Mouse (Mus musculus): ENCODE measurements around the gene Nav3. TPM values are rescaled to one million over a fixed set of nuclear protein-coding genes. Genes with fewer than 3 reads are reported as not detected.
A peak's percentile ranks its signal among the peaks of the same experiment; 100 is the strongest.

Gene Nav3
- polyA plus RNA-seq, 1 experiment from 2014 or later: 13.2 TPM

- no peak overlapping the region for H3K27ac ChIP-seq
- no peaks in the 10 kb centered on the region for H3K9me3 ChIP-seq (replicated peaks)
- ATAC-seq: no peak
- no peaks in the 10 kb centered on the region for H3K36me3 ChIP-seq (ENCODE audit: poor library complexity, severe bottlenecking)
- no peak overlapping the region for H3K4me3 ChIP-seq
- 42% methylated on average over 3 of the region's 3 CpGs for WGBS
- H3K9ac ChIP-seq: no peak overlapping the region
- no peaks in the 10 kb centered on the region for H3K4me1 ChIP-seq
- H3K4me2 ChIP-seq: no peak overlapping the region
- H3K27me3 ChIP-seq: no peaks in the 10 kb centered on the region
Observed at GRCm38 (mm10) chr10:110000755-110001247, 455.2 kb downstream of the Nav3 start.

GRCm38 (mm10) chr10:109999904-110000303 lies 456.1 kb downstream of the Nav3 start:
- H3K9me3 ChIP-seq (replicated peaks): no peaks in the 10 kb centered on the region
- no peak overlapping the region for H3K9ac ChIP-seq
- H3K36me3 ChIP-seq (ENCODE audit: poor library complexity, severe bottlenecking): no peaks in the 10 kb centered on the region
- WGBS: 66% methylated on average over 10 of the region's 10 CpGs
- no peak overlapping the region for H3K27ac ChIP-seq
- no peak overlapping the region for H3K4me2 ChIP-seq
- no peak overlapping the region for H3K4me3 ChIP-seq
- no peaks in the 10 kb centered on the region for H3K27me3 ChIP-seq
- H3K4me1 ChIP-seq: no peaks in the 10 kb centered on the region
- no peak for ATAC-seq

GRCm38 (mm10) chr10:109994302-109994701 lies 461.7 kb downstream of the Nav3 start:
- Histone ChIP-seq H3K9ac (no peak overlapping the region), H3K36me3 (ENCODE audit: poor library complexity, severe bottlenecking) (no peaks in the 10 kb centered on the region), H3K4me1 (no peaks in the 10 kb centered on the region), H3K27ac (no peak overlapping the region), H3K9me3 (replicated peaks) (no peaks in the 10 kb centered on the region), H3K4me2 (no peak overlapping the region), H3K4me3 (no peak overlapping the region), H3K27me3 (no peaks in the 10 kb centered on the region)
- no peak for ATAC-seq
- 79% methylated on average over 5 of the region's 5 CpGs for WGBS

GRCm38 (mm10) chr10:109985824-109986485 lies 470.0 kb downstream of the Nav3 start:
- Histone ChIP-seq H3K4me3 (no peak overlapping the region), H3K9me3 (replicated peaks) (no peaks in the 10 kb centered on the region), H3K27me3 (no peaks in the 10 kb centered on the region), H3K27ac (no peak overlapping the region), H3K4me2 (no peak overlapping the region), H3K36me3 (ENCODE audit: poor library complexity, severe bottlenecking) (no peaks in the 10 kb centered on the region), H3K4me1 (no peaks in the 10 kb centered on the region), H3K9ac (no peak overlapping the region)
- WGBS: 87% methylated on average over 8 of the region's 8 CpGs
- no peak for ATAC-seq

- H3K36me3 ChIP-seq (ENCODE audit: poor library complexity, severe bottlenecking): no peaks in the 10 kb centered on the region
- H3K27ac ChIP-seq: no peak overlapping the region
Observed at GRCm38 (mm10) chr10:109976351-109976750, 479.7 kb downstream of the Nav3 start.

GRCm38 (mm10) chr10:109974177-109974576 lies 481.8 kb downstream of the Nav3 start:
- Histone ChIP-seq H3K36me3 (ENCODE audit: poor library complexity, severe bottlenecking) (no peaks in the 10 kb centered on the region), H3K4me3 (no peak overlapping the region), H3K27me3 (no peaks in the 10 kb centered on the region), H3K9ac (no peak overlapping the region), H3K4me1 (peaks cover 4% of the 10 kb centered on the region; the same call in 1 of the 2 replicates), H3K27ac (no peak overlapping the region), H3K9me3 (replicated peaks) (no peaks in the 10 kb centered on the region), H3K4me2 (no peak overlapping the region)
- peak; percentile 30; the same call in 1 of the 2 replicates for ATAC-seq
- WGBS: 39% methylated on average over 4 of the region's 4 CpGs

More at GRCm38 (mm10) chr10:109976351-109976750, 479.7 kb downstream of the Nav3 start:
- Histone ChIP-seq H3K9ac (no peak overlapping the region), H3K4me3 (no peak overlapping the region), H3K27me3 (no peaks in the 10 kb centered on the region), H3K4me2 (no peak overlapping the region), H3K4me1 (peaks cover 4% of the 10 kb centered on the region; the same call in 1 of the 2 replicates), H3K9me3 (replicated peaks) (no peaks in the 10 kb centered on the region)
- WGBS: 91% methylated on average over 8 of the region's 8 CpGs
- ATAC-seq: no peak

GRCm38 (mm10) chr10:109973483-109973882 lies 482.5 kb downstream of the Nav3 start:
- no peak overlapping the region for H3K4me3 ChIP-seq
- H3K9me3 ChIP-seq (replicated peaks): no peaks in the 10 kb centered on the region
- H3K27ac ChIP-seq: no peak overlapping the region
- no peak overlapping the region for H3K9ac ChIP-seq
- peaks cover 4% of the 10 kb centered on the region; the same call in 1 of the 2 replicates for H3K4me1 ChIP-seq
- WGBS: 76% methylated on average over 3 of the region's 3 CpGs
- no peak for ATAC-seq
- no peaks in the 10 kb centered on the region for H3K27me3 ChIP-seq
- no peaks in the 10 kb centered on the region for H3K36me3 ChIP-seq (ENCODE audit: poor library complexity, severe bottlenecking)
- H3K4me2 ChIP-seq: no peak overlapping the region

- Histone ChIP-seq H3K36me3 (ENCODE audit: poor library complexity, severe bottlenecking) (no peaks in the 10 kb centered on the region), H3K27me3 (no peaks in the 10 kb centered on the region), H3K9me3 (replicated peaks) (no peaks in the 10 kb centered on the region), H3K4me3 (no peak overlapping the region), H3K27ac (no peak overlapping the region), H3K4me1 (no peaks in the 10 kb centered on the region), H3K9ac (no peak overlapping the region), H3K4me2 (no peak overlapping the region)
- 66% methylated on average over 3 of the region's 3 CpGs for WGBS
- ATAC-seq: no peak
Observed at GRCm38 (mm10) chr10:109950296-109950695, 505.7 kb downstream of the Nav3 start.

- H3K4me2 ChIP-seq: no peak overlapping the region
- no peak overlapping the region for H3K27ac ChIP-seq
- H3K9me3 ChIP-seq (replicated peaks): no peaks in the 10 kb centered on the region
- no peak for ATAC-seq
- H3K4me3 ChIP-seq: no peak overlapping the region
- H3K27me3 ChIP-seq: no peaks in the 10 kb centered on the region
- no peak overlapping the region for H3K9ac ChIP-seq
- H3K4me1 ChIP-seq: no peaks in the 10 kb centered on the region
- 51% methylated on average over 5 of the region's 5 CpGs for whole genome bisulfite sequencing
- H3K36me3 ChIP-seq (ENCODE audit: poor library complexity, severe bottlenecking): no peaks in the 10 kb centered on the region
Observed at GRCm38 (mm10) chr10:109929319-109929622, 526.7 kb downstream of the Nav3 start.

GRCm38 (mm10) chr10:109928547-109929318 lies 527.3 kb downstream of the Nav3 start:
- H3K9me3 ChIP-seq (replicated peaks): no peaks in the 10 kb centered on the region
- no peak overlapping the region for H3K4me3 ChIP-seq
- no peaks in the 10 kb centered on the region for H3K4me1 ChIP-seq
- ATAC-seq: no peak
- H3K4me2 ChIP-seq: no peak overlapping the region
- WGBS: 51% methylated on average over 8 of the region's 8 CpGs
- no peaks in the 10 kb centered on the region for H3K36me3 ChIP-seq (ENCODE audit: poor library complexity, severe bottlenecking)
- no peaks in the 10 kb centered on the region for H3K27me3 ChIP-seq
- H3K27ac ChIP-seq: no peak overlapping the region
- no peak overlapping the region for H3K9ac ChIP-seq

GRCm38 (mm10) chr10:109926149-109926548 lies 529.9 kb downstream of the Nav3 start:
- WGBS: 91% methylated on average over 3 of the region's 3 CpGs

GRCm38 (mm10) chr10:109924136-109924535 lies 531.9 kb downstream of the Nav3 start:
- Histone ChIP-seq H3K9me3 (replicated peaks) (no peaks in the 10 kb centered on the region), H3K4me1 (peaks cover 8% of the 10 kb centered on the region; the same call in 1 of the 2 replicates), H3K27ac (no peak overlapping the region), H3K4me3 (no peak overlapping the region), H3K36me3 (ENCODE audit: poor library complexity, severe bottlenecking) (no peaks in the 10 kb centered on the region), H3K9ac (no peak overlapping the region), H3K27me3 (no peaks in the 10 kb centered on the region), H3K4me2 (no peak overlapping the region)
- no peak for ATAC-seq
- 78% methylated on average over 2 of the region's 2 CpGs for WGBS

More at GRCm38 (mm10) chr10:109926149-109926548, 529.9 kb downstream of the Nav3 start:
- H3K9ac ChIP-seq: no peak overlapping the region
- no peak overlapping the region for H3K4me3 ChIP-seq
- H3K4me1 ChIP-seq: peaks cover 4% of the 10 kb centered on the region; the same call in 1 of the 2 replicates
- H3K27ac ChIP-seq: no peak overlapping the region
- H3K4me2 ChIP-seq: no peak overlapping the region
- no peak for ATAC-seq
- no peaks in the 10 kb centered on the region for H3K9me3 ChIP-seq (replicated peaks)
- no peaks in the 10 kb centered on the region for H3K27me3 ChIP-seq
- H3K36me3 ChIP-seq (ENCODE audit: poor library complexity, severe bottlenecking): no peaks in the 10 kb centered on the region
